Mouse (Mus musculus) thymus, postnatal 25 days (tissue): ENCODE results near the gene Cln3.

Source experiments
- DNase-seq: peaks from one replicate; pipeline ENCODE4 v3.0.0; 2022

Cln3 gene

GRCm38 (mm10) chr7:126594862-126595561 is 9.4 kb upstream of the Cln3 start, which contains the start of gene Il27:
Il27 (minus strand) TSS chr7:126594941.
- no peak for DNase-seq

- no peak for DNase-seq
Measured at GRCm38 (mm10) chr7:126587779-126588178, 2.2 kb upstream of the Cln3 start.

GRCm38 (mm10) chr7:126586839-126587238 is 1.2 kb upstream of the Cln3 start:
- no peak for DNase-seq

GRCm38 (mm10) chr7:126584506-126584977 is 1.1 kb downstream of the Cln3 start, which contains the start of gene Apobr:
Apobr (plus strand) TSS chr7:126584942.
- peak; percentile 61 for DNase-seq

- DNase-seq, result peak; percentile 25
Measured at GRCm38 (mm10) chr7:126583761-126584160, 1.9 kb downstream of the Cln3 start.

GRCm38 (mm10) chr7:126583251-126583709 is 2.3 kb downstream of the Cln3 start:
- DNase-seq, result peak; percentile 83

- DNase-seq, result no peak
Measured at GRCm38 (mm10) chr7:126582759-126583158, 2.9 kb downstream of the Cln3 start.

GRCm38 (mm10) chr7:126581661-126582060 is 4.0 kb downstream of the Cln3 start:
- no peak for DNase-seq

GRCm38 (mm10) chr7:126579172-126579571 is 6.4 kb downstream of the Cln3 start:
- DNase-seq, result peak; percentile 64

- DNase-seq, result peak; percentile 62
Measured at GRCm38 (mm10) chr7:126576946-126577345, 8.7 kb downstream of the Cln3 start.

- peak; percentile 83 for DNase-seq
Measured at GRCm38 (mm10) chr7:126566094-126566765, 19.4 kb downstream of the Cln3 start, which contains the start of gene Eif3c. Eif3c (minus strand) TSS chr7:126566411.

GRCm38 (mm10) chr7:126565693-126566092 is 19.9 kb downstream of the Cln3 start:
- no peak for DNase-seq

GRCm38 (mm10) chr7:126556635-126557034 is 29.0 kb downstream of the Cln3 start:
- no peak for DNase-seq

GRCm38 (mm10) chr7:126554796-126555195 is 30.8 kb downstream of the Cln3 start:
- DNase-seq, result peak; percentile 18

- no peak for DNase-seq
Measured at GRCm38 (mm10) chr7:126545631-126546030, 40.0 kb downstream of the Cln3 start.

GRCm38 (mm10) chr7:126541661-126542060 is 44.0 kb downstream of the Cln3 start:
- DNase-seq, result no peak

- peak; percentile 24 for DNase-seq
Measured at GRCm38 (mm10) chr7:126537820-126538585, 47.6 kb downstream of the Cln3 start.

- DNase-seq, result no peak
Measured at GRCm38 (mm10) chr7:126536466-126536865, 49.2 kb downstream of the Cln3 start.

GRCm38 (mm10) chr7:126535766-126536165 is 49.9 kb downstream of the Cln3 start:
- DNase-seq, result no peak

GRCm38 (mm10) chr7:126533434-126533833 is 52.2 kb downstream of the Cln3 start:
- DNase-seq, result no peak

- peak; percentile 22 for DNase-seq
Measured at GRCm38 (mm10) chr7:126528166-126528577, 57.4 kb downstream of the Cln3 start.

GRCm38 (mm10) chr7:126523316-126523715 is 62.3 kb downstream of the Cln3 start:
- DNase-seq, result no peak
